Mouse (Mus musculus): ENCODE data around the gene Olfr645.

DNA sequence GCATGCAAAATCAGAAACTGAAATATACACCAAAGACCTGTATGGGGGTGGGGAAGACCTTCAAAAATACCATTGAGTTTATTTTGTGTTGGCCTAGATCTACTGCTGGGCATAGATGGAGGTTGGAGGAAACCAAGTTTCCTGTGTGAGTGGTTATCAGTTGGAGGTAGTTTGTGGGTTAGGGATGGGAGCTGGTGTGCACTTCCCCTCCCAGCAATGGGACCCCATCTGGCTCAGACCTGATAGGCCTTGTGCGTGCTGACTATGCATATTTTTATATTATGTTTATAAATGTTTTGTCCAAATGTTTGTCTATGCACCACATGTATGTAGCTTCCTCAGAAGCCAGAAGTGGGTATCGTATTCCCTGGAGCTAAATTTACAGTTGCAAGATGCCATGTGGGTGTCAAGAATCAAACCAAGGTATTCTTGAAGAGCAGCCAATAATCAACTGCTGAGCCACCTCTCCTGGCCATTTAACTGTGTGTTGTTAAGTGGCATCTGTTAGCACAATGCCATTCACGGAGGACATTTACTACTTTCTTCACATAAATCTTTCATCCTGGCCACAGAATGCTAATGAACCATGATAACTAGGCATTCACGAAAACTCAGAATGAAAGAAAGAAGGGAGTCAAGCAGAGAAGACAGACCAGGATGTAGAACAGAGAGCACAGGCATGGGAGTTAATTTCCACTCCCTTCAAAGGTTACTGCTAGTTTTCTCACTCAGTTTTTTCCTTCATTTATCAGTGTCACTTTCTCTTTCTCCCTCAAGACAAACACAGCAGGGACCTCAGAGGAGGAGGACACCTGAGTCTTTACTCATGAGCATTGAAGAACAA is 18.9 kb upstream of the Olfr645 start:
- no peak for TF ChIP-seq CTCF (IDR thresholded peaks at IDR 0.05)
- no peak for TF ChIP-seq EP300 (IDR thresholded peaks at IDR 0.05)

Measured in lung, postnatal 0 days (tissue).